Mouse (Mus musculus): ENCODE measurements around the gene Faf1. TPM values are rescaled to one million over a fixed set of nuclear protein-coding genes. Genes with fewer than 3 reads are reported as not detected.
A peak's percentile ranks its signal among the peaks of the same experiment; 100 is the strongest.

The Faf1 gene
- polyA plus RNA-seq, 1 experiment from 2014 or later = 43.4 TPM

DNA sequence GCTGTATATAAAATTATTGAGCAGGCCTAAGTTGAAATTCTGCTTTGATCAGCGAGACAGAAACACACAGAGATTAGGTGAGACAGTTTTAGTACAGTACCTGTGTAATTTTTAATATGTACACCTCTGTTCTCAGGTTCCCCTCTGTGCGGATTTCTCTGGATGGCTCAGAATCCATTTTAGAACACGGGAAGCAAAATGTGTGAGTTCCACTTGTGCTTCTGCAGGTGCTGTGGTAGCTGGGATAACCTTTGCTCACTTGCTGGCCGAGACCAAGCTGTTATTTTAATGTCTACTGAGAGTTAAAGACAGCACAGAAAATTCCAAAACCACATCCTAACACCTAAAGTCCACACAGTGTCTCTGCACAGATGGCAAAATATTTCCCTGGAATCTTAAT lies 20.1 kb upstream of the Faf1 start:
- H3K4me1 ChIP-seq = peaks cover 9% of the 10 kb centered on the region
- no peaks in the 10 kb centered on the region for H3K36me3 ChIP-seq
- H3K27me3 ChIP-seq = peaks cover 60% of the 10 kb centered on the region
- H3K9me3 ChIP-seq = no peaks in the 10 kb centered on the region
- no peak for ATAC-seq (ENCODE audit: low FRiP score, low read depth)
- H3K27ac ChIP-seq (replicated peaks) = no peak overlapping the region
- no peak overlapping the region for H3K4me3 ChIP-seq
- H3K4me2 ChIP-seq (replicated peaks) = no peak overlapping the region
- H3K9ac ChIP-seq (replicated peaks) = no peak overlapping the region
- WGBS = 4% methylated on average over 4 of the region's 4 CpGs

DNA sequence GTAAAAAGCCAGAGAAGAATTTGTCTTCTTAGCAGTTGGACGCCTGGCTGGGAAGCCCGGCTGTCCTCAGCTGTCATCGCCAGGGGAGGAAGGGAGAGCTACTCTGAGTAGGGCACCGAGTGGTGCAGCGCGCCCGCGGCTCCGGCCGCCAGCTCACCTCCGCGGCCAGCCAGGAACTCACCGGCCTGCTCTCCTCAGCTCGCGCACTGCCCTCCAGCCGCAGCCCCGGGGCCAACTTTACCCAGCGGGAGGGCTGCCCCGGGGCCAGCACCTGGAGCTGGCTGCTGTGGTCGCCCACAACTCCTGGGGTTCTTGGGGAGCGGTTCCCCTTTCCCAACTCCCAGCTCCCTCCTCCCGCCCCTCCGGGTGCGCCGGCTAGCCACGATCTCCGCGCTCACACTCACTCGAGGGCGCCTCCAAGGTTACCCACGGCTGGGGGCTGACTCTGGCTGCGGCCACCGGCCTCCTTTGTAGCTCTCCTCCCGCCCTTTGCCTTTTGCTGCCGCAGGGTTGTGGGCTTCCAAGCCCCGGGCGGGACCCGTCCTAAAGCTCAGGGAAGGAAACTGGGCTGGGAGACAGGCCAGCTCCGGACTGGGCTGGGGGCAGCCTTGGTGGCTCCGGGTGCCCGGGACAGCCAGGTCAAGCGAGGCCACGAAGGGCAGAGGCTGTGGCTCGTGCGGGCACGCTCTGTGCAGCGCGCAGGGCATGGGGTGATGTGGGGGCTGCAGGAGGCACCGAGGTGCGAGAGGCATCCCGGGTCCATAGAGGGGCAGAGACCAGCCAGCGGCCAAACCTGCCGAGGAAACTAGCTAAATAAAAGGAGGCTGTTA lies 19.2 kb upstream of the Faf1 start:
- WGBS = under 1% methylated on average over 53 of the region's 53 CpGs
- peak overlapping the region; percentile 20; the same call in 1 of the 2 replicates for H3K9ac ChIP-seq (replicated peaks)
- peak; percentile 80 for ATAC-seq (ENCODE audit: low FRiP score, low read depth)

GRCm38 (mm10) chr4:109657851-109658500 lies 18.4 kb upstream of the Faf1 start:
- H3K9ac ChIP-seq (replicated peaks) = no peak overlapping the region
- no peak overlapping the region for H3K27ac ChIP-seq (replicated peaks)
- no peaks in the 10 kb centered on the region for H3K9me3 ChIP-seq
- no peak for ATAC-seq (ENCODE audit: low FRiP score, low read depth)
- peaks cover 61% of the 10 kb centered on the region for H3K27me3 ChIP-seq
- peak overlapping the region; percentile 47 for H3K4me2 ChIP-seq (replicated peaks)
- WGBS = 2% methylated on average over 20 of the region's 20 CpGs
- H3K4me1 ChIP-seq = peaks cover 9% of the 10 kb centered on the region
- H3K4me3 ChIP-seq = peak overlapping the region; percentile 27; the same call in 1 of the 2 replicates
- H3K36me3 ChIP-seq = no peaks in the 10 kb centered on the region

More for the DNA sequence above, 19.2 kb upstream of the Faf1 start:
- Histone ChIP-seq H3K36me3 (no peaks in the 10 kb centered on the region), H3K27me3 (peaks cover 58% of the 10 kb centered on the region), H3K27ac (replicated peaks) (no peak overlapping the region), H3K4me3 (peak overlapping the region; percentile 27), H3K4me2 (replicated peaks) (peak overlapping the region; percentile 47), H3K9me3 (no peaks in the 10 kb centered on the region), H3K4me1 (peaks cover 9% of the 10 kb centered on the region)

DNA sequence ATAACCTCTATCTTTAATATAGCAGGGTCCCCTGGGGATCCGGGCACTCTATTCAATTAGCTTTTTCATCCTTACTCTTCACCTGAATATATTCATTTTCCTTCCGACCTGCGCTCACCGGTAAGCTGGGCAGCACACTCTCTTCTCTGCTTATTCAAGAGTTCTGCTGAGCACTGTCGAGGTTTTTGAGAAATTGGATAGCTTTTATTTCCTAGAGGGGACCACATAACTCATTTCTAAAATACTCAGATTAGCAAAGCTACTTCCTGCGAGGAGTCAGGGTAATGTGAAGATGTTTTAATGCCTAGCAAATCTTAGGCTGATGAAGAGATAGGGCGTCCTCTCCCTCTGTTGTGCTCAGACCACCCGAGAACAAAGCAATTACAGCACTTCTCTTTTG lies 17.6 kb upstream of the Faf1 start:
- H3K4me2 ChIP-seq (replicated peaks) = no peak overlapping the region
- no peaks in the 10 kb centered on the region for H3K36me3 ChIP-seq
- H3K9ac ChIP-seq (replicated peaks) = no peak overlapping the region
- no peak overlapping the region for H3K4me3 ChIP-seq
- no peaks in the 10 kb centered on the region for H3K9me3 ChIP-seq
- WGBS = 4% methylated on average over 8 of the region's 8 CpGs
- no peak for ATAC-seq (ENCODE audit: low FRiP score, low read depth)
- peaks cover 9% of the 10 kb centered on the region for H3K4me1 ChIP-seq
- no peak overlapping the region for H3K27ac ChIP-seq (replicated peaks)
- H3K27me3 ChIP-seq = peaks cover 61% of the 10 kb centered on the region

- H3K9ac ChIP-seq (replicated peaks) = no peak overlapping the region
- H3K4me3 ChIP-seq = no peak overlapping the region
- no peak for ATAC-seq (ENCODE audit: low FRiP score, low read depth)
- 16% methylated on average over 2 of the region's 2 CpGs for WGBS
- no peaks in the 10 kb centered on the region for H3K36me3 ChIP-seq
- no peak overlapping the region for H3K27ac ChIP-seq (replicated peaks)
- H3K4me1 ChIP-seq = peaks cover 9% of the 10 kb centered on the region
- peaks cover 66% of the 10 kb centered on the region for H3K27me3 ChIP-seq
- H3K9me3 ChIP-seq = no peaks in the 10 kb centered on the region
- H3K4me2 ChIP-seq (replicated peaks) = no peak overlapping the region
Measured at GRCm38 (mm10) chr4:109659571-109659970, 16.8 kb upstream of the Faf1 start.

- no peak overlapping the region for H3K9ac ChIP-seq (replicated peaks)
- no peaks in the 10 kb centered on the region for H3K9me3 ChIP-seq
- no peak for ATAC-seq (ENCODE audit: low FRiP score, low read depth)
- no peaks in the 10 kb centered on the region for H3K36me3 ChIP-seq
- H3K27me3 ChIP-seq = peaks cover 69% of the 10 kb centered on the region
- WGBS = 20% methylated on average over 3 of the region's 3 CpGs
- peaks cover 18% of the 10 kb centered on the region for H3K4me1 ChIP-seq
- no peak overlapping the region for H3K27ac ChIP-seq (replicated peaks)
- no peak overlapping the region for H3K4me2 ChIP-seq (replicated peaks)
- no peak overlapping the region for H3K4me3 ChIP-seq
Measured at GRCm38 (mm10) chr4:109660568-109660967, 15.8 kb upstream of the Faf1 start.

DNA sequence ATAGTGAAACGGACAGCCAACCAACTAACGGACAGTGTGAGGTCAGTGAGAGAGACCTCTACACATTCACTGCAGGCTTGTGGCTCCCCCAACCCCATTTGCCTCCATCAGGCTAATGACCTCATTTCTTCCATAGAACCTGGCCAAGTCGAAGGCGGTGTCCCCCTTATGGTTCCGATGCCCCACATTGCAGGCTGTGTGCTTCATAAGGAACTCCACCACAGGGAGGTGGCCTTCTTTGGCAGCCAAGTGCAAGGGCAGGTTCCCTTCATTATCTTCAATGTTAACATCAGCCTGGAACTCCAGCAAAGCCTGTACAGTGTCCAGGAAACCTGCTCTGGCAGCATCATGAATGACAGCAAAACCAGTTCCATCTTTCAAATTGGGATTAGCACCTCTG lies 15.2 kb upstream of the Faf1 start:
- no peaks in the 10 kb centered on the region for H3K36me3 ChIP-seq
- H3K27me3 ChIP-seq = peaks cover 72% of the 10 kb centered on the region
- H3K9ac ChIP-seq (replicated peaks) = no peak overlapping the region
- no peak overlapping the region for H3K4me2 ChIP-seq (replicated peaks)
- ATAC-seq (ENCODE audit: low FRiP score, low read depth) = no peak
- no peak overlapping the region for H3K4me3 ChIP-seq
- H3K27ac ChIP-seq (replicated peaks) = no peak overlapping the region
- H3K4me1 ChIP-seq = peaks cover 24% of the 10 kb centered on the region
- 5% methylated on average over 5 of the region's 5 CpGs for WGBS
- H3K9me3 ChIP-seq = no peaks in the 10 kb centered on the region

- WGBS = 6% methylated on average over 5 of the region's 5 CpGs
- no peak overlapping the region for H3K9ac ChIP-seq (replicated peaks)
- ATAC-seq (ENCODE audit: low FRiP score, low read depth) = no peak
- H3K4me2 ChIP-seq (replicated peaks) = no peak overlapping the region
- H3K4me3 ChIP-seq = no peak overlapping the region
- H3K36me3 ChIP-seq = no peaks in the 10 kb centered on the region
- H3K9me3 ChIP-seq = no peaks in the 10 kb centered on the region
- peaks cover 69% of the 10 kb centered on the region for H3K27me3 ChIP-seq
- peaks cover 24% of the 10 kb centered on the region for H3K4me1 ChIP-seq
- H3K27ac ChIP-seq (replicated peaks) = no peak overlapping the region
Measured at GRCm38 (mm10) chr4:109662271-109662670, 14.1 kb upstream of the Faf1 start.

- no peak for ATAC-seq (ENCODE audit: low FRiP score, low read depth)
- 4% methylated on average over 5 of the region's 5 CpGs for WGBS
- Histone ChIP-seq H3K9me3 (no peaks in the 10 kb centered on the region), H3K9ac (replicated peaks) (no peak overlapping the region), H3K4me3 (peak overlapping the region; percentile 69; the same call in 1 of the 2 replicates), H3K36me3 (no peaks in the 10 kb centered on the region), H3K4me2 (replicated peaks) (peak overlapping the region; percentile 88), H3K4me1 (peaks cover 23% of the 10 kb centered on the region), H3K27ac (replicated peaks) (no peak overlapping the region), H3K27me3 (peaks cover 51% of the 10 kb centered on the region)
Measured at GRCm38 (mm10) chr4:109664091-109664490, 12.3 kb upstream of the Faf1 start.

GRCm38 (mm10) chr4:109665101-109665981 lies 11.0 kb upstream of the Faf1 start:
- H3K4me1 ChIP-seq = peaks cover 23% of the 10 kb centered on the region
- no peak overlapping the region for H3K27ac ChIP-seq (replicated peaks)
- peak overlapping the region; percentile 88 for H3K4me2 ChIP-seq (replicated peaks)
- H3K9ac ChIP-seq (replicated peaks) = peak overlapping the region; percentile 86
- WGBS = under 1% methylated on average over 49 of the region's 49 CpGs
- peaks cover 43% of the 10 kb centered on the region for H3K27me3 ChIP-seq
- ATAC-seq (ENCODE audit: low FRiP score, low read depth) = peak; percentile 58
- no peaks in the 10 kb centered on the region for H3K9me3 ChIP-seq
- H3K4me3 ChIP-seq = peak overlapping the region; percentile 69
- H3K36me3 ChIP-seq = no peaks in the 10 kb centered on the region

DNA sequence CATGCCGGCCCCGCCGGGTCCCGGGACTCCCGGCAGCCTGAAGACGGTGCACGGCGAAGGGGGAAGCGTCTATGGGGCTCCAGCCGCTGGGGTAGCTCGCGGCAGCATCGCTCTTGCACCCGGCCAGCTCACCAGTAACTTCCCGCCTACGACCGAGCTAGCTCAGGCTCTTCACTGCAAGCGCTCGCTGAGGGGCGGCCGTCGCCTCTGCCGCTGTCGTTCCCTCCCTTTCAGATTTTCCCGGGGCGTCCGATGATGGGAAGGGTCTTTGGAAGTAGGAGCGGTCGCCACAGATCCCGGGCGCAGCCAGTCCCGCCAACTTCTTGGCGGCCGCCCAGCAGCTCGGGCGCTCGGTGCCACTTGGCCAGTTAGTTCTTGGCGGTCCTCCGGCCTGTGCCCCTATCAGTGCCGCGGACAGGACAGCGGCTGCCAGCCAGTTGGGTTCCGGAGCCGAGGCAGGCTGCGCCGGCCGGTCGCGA lies 10.4 kb upstream of the Faf1 start:
- peak; percentile 59 for ATAC-seq (ENCODE audit: low FRiP score, low read depth)
- Histone ChIP-seq H3K36me3 (no peaks in the 10 kb centered on the region), H3K27ac (replicated peaks) (peak overlapping the region; percentile 80), H3K4me2 (replicated peaks) (peak overlapping the region; percentile 88), H3K9me3 (no peaks in the 10 kb centered on the region), H3K9ac (replicated peaks) (peak overlapping the region; percentile 86), H3K4me1 (peaks cover 23% of the 10 kb centered on the region), H3K4me3 (peak overlapping the region; percentile 69), H3K27me3 (peaks cover 38% of the 10 kb centered on the region)
- under 1% methylated on average over 43 of the region's 49 CpGs for WGBS
